Mouse (Mus musculus) heart, adult 2 months (tissue): ENCODE measurements at regions not wholly inside any gene's neighbourhood (a gene's known extent, or its start where the extent isn't known, plus 50 kb on each side); places are given as distances from the start of the nearest gene placed in this dataset.

Source experiments
- CTCF ChIP-seq: fragments of 200-600 bp; IDR thresholded peaks from 2 replicates; pipeline ENCODE4 v1.8.1; 2022; ENCODE audit warnings: antibody characterized with exemption, mild to moderate bottlenecking, moderate library complexity
- POLR2A ChIP-seq: fragments of 200-500 bp; IDR thresholded peaks from 2 replicates; pipeline ENCODE4 v1.6.1; 2011; ENCODE audit warnings: mild to moderate bottlenecking, low read depth, low read length, control low read depth; ENCODE audit not compliant: insufficient read depth

DNA sequence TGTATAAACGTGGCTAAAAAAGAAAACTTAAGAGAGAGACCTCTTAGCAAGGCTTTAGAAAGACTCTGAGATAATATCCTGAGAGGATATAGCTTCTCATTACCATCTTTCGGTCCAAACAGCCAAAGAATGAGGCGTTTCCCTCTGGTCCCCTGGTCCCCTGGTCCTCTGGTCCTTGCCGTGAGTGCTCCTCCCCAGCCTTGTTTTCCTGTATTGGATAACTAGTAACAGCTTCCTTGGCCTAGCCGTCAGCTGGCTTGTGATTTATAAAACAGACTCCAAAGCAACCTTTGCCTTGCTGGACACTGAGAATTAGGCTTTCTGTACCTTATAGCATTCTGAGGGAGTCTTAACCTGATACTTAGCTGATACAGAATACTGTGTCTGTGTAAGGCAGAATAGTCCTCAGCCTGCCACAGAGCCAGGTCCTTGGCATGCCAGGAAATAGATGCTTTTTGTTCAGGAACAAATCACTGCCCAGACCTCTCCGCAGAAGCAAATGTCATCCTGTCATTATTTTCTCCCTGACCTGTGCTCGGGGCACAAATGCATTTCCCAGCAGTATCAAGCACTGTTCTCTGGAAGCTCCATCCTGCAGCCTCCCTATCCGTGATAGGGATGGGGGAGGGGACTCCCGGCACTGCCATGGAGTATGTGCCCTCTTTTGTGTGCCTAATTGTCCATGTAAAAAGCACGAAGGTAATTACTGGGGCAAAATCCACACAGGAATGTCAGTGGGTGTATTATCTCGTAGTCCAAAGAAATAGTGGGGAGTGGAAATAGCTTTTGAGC lies 500.7 kb upstream of the Adamts9 start:
- TF ChIP-seq POLR2A (no peak), CTCF (no peak)
